Mouse (Mus musculus) heart, postnatal 0 days (tissue): ENCODE measurements at regions not wholly inside any gene's neighbourhood (a gene's known extent, or its start where the extent isn't known, plus 50 kb on each side); places are given as distances from the start of the nearest gene placed in this dataset.

ENCODE experiments used
- CTCF ChIP-seq: IDR thresholded peaks from 2 replicates; pipeline ENCODE4 v1.5.1; 2016; ENCODE audit warnings: antibody characterized with exemption, control low read depth, low read depth
- EP300 ChIP-seq: IDR thresholded peaks from 2 replicates; pipeline ENCODE4 v1.6.1; 2016; ENCODE audit warnings: antibody characterized with exemption, low read depth

DNA sequence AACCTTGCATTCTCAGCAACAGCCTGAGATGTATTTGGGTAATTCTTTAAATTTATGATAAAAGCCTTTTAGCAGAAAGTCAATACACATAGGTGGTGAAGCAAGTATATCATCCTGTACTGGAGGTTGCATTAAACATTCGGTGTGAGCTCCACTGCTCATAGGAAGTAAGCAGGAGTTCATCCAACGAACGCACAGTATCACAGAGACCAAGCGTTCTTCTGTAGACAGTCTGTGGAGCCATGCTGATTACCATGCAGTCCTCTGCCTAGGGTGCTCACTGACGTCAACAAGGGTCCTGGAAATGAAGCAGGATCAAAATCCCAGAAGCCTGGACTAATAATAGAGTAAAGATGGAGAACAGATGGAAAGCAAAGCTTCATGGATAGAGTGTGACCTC, 391.1 kb upstream of the Mef2c start:
- no peak for TF ChIP-seq CTCF
- TF ChIP-seq EP300, result no peak
